Mouse (Mus musculus) heart, adult 2 months (tissue): ENCODE results near the gene Zbtb7b. TPM values are rescaled to one million over a fixed set of nuclear protein-coding genes. Genes with fewer than 3 reads are reported as not detected.

Experiments
- DNase-seq, 2 experiments: peaks; one replicate each; pipeline ENCODE4 v3.0.0; 2021
- H3K27ac ChIP-seq: fragments of 200-600 bp; 2 replicates; pipeline ENCODE4 v1.8.1; 2022
- H3K27me3 ChIP-seq: fragments of 200-500 bp; 2 replicates; pipeline ENCODE4 v1.6.1; 2012; ENCODE audit warnings: mild to moderate bottlenecking, low read length, inconsistent platforms, mixed read lengths; ENCODE audit not compliant: control insufficient read depth, insufficient read depth
- H3K36me3 ChIP-seq: fragments of 200-500 bp; 2 replicates; pipeline ENCODE4 v1.6.1; 2012; ENCODE audit warnings: low read length, inconsistent platforms; ENCODE audit not compliant: control insufficient read depth, insufficient read depth
- H3K4me1 ChIP-seq: fragments of 200-500 bp; 2 replicates; pipeline ENCODE4 v1.6.1; 2011; ENCODE audit warnings: low read length; ENCODE audit not compliant: control insufficient read depth, insufficient read depth
- H3K4me3 ChIP-seq: fragments of 200-600 bp; 2 replicates; pipeline ENCODE4 v1.8.1; 2022
- H3K79me2 ChIP-seq: fragments of 200-500 bp; replicated peaks from 2 replicates; pipeline ENCODE4 v1.6.1; 2012; ENCODE audit warnings: mild to moderate bottlenecking, inconsistent platforms, low read length, moderate library complexity, mixed read lengths; ENCODE audit not compliant: control insufficient read depth, insufficient read depth
- H3K9ac ChIP-seq: fragments of 200-500 bp; 2 replicates; pipeline ENCODE4 v1.6.1; 2012; ENCODE audit warnings: low read depth, mild to moderate bottlenecking, control low read depth, inconsistent platforms, low read length, mixed read lengths
- CTCF ChIP-seq: fragments of 200-600 bp; IDR thresholded peaks from 2 replicates; pipeline ENCODE4 v1.8.1; 2022; ENCODE audit warnings: antibody characterized with exemption, mild to moderate bottlenecking, moderate library complexity
- EP300 ChIP-seq: fragments of 200-500 bp; IDR thresholded peaks from 2 replicates; pipeline ENCODE4 v1.6.1; 2011; ENCODE audit warnings: low read depth, low read length, control low read depth; ENCODE audit not compliant: insufficient read depth
- POLR2A ChIP-seq: fragments of 200-500 bp; IDR thresholded peaks from 2 replicates; pipeline ENCODE4 v1.6.1; 2011; ENCODE audit warnings: mild to moderate bottlenecking, low read depth, low read length, control low read depth; ENCODE audit not compliant: insufficient read depth
- WGBS: fragments of 180-500 bp; shearing (Covaris S2); methylation state at CpG from one replicate; pipeline ENCODE4 v1.1.7; 2018; 5-methylcytosine and 5-hydroxymethylcytosine counted together
- intact Hi-C: fragments of 180-260 bp; cut with DNase I; formaldehyde crosslinking; loops from one replicate; pipeline ENCODE4 v1.15.1; 2025
- polyA plus RNA-seq: library from polyadenylated mRNA; depleted of rRNA; stranded (reverse); fragments of >200 nt; gene quantifications from 2 replicates; pipeline ENCODE4 v1.2.3, GENCODE M21; 2012
- total RNA-seq, 2 experiments: library from RNA; stranded (reverse); gene quantifications; 2 replicates each; pipeline ENCODE4 v1.2.3; 2021

Zbtb7b gene
- total and polyA plus RNA-seq, 3 experiments = 20.5 to 23.4 (median 21.5) TPM

DNA sequence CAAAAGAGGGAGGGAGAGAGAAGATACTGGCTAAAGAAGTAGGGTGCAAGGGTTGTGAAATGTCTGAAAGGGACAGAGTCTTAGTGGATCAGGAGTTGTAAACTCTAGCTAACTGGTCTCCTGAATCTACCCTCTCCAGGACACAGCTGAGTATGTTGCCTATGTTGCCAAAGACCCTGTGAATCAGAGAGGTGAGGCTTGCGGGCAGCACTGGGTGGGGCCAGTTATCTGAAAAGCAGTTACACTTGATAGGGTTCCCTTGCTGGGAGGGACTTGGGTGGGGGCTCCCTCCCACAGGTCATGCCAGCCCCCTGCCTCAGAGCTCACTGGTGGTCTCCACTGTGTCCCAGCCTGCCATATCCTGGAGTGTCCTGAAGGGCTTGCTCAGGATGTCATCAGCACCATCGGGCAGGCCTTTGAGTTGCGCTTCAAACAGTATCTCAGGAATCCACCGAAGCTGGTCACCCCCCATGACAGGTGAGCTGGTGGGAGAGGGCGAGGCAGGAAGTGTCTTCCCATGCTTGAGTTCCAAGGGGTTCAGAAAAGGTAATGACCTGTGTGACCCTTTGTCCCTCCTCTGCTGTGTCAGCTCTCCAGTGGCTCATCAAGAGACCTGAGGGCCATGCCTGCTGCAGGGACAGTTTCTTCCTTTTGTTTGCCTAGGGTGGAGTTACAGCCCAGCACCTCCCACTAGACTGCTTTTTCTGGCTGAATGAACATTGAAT, 30.0 kb upstream of the Zbtb7b start:
- H3K4me1 ChIP-seq = peaks cover 6% of the 10 kb centered on the region
- intact Hi-C loops = no loop called here
- H3K27me3 ChIP-seq = no peaks in the 10 kb centered on the region
- no peaks in the 10 kb centered on the region; the same call in 1 of the 2 replicates for H3K79me2 ChIP-seq
- no peak overlapping the region for H3K9ac ChIP-seq
- H3K4me3 ChIP-seq = no peak overlapping the region
- DNase-seq = no peak
- H3K27ac ChIP-seq = no peak overlapping the region
- TF ChIP-seq EP300 (no peak), POLR2A (no peak), CTCF (no peak)
- H3K36me3 ChIP-seq = no peaks in the 10 kb centered on the region
- 83% methylated on average over 5 of the region's 5 CpGs for WGBS

DNA sequence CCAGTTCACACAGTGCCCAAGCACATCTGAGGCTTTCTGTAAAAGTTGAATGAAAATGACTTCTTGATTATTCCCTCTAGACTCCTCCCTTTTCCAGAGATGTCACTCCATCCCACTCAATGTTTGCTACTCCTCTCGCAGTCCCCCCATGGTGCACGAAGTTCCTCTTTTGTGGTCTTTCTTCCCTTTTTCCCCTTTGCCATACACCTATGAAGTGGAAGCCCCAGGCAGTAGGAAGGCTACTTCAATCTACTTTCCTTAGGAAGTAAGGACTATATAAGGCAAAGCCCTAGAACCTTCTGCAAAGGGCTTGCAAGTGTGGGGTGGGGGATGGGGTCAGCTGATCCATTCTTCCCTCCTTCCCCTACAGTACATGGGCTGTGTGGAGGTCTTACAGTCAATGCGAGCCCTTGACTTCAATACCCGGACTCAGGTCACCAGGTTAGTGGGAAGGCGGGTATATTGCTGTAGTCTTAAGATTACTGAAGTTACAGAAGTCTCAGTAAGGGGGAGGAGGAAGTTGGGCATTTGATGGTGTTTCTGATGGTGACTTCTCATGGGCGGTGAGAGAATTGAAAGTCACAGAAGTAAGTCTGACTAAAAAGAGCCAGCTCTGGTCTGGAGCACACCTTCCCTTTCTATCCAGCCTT, 28.1 kb upstream of the Zbtb7b start:
- intact Hi-C loops = no loop called here
- Histone ChIP-seq H3K4me1 (peaks cover 8% of the 10 kb centered on the region), H3K27ac (no peak overlapping the region), H3K27me3 (no peaks in the 10 kb centered on the region), H3K36me3 (no peaks in the 10 kb centered on the region), H3K4me3 (no peak overlapping the region), H3K9ac (no peak overlapping the region), H3K79me2 (no peaks in the 10 kb centered on the region; the same call in 1 of the 2 replicates)
- WGBS = 56% methylated on average over 6 of the region's 6 CpGs
- no peak for DNase-seq
- TF ChIP-seq CTCF = no peak
- TF ChIP-seq POLR2A = no peak
- no peak for TF ChIP-seq EP300

DNA sequence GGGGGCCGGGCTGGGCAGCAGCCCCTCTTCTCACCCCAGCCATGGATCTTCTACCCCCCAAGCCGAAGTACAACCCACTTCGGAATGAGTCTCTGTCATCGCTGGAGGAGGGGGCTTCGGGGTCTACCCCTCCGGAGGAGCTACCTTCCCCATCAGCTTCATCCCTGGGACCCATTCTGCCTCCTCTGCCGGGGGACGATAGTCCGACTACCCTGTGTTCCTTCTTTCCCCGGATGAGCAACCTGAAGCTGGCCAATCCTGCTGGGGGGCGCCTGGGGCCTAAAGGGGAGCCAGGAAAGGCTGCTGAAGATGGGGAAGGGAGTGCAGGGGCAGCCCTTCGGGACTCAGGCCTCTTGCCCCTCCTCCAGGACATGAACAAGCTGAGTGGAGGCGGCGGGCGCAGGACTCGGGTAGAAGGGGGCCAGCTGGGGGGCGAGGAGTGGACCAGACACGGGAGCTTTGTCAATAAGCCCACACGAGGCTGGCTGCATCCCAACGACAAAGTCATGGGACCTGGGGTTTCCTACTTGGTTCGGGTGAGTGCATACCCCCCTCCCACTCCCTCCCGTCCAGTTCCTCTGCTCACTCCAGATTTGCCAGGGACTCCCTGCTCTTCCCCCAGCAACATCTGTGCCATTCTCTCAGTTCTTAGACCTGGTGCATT, 27.4 kb upstream of the Zbtb7b start:
- TF ChIP-seq EP300 (no peak), CTCF (no peak), POLR2A (no peak)
- H3K36me3 ChIP-seq = no peaks in the 10 kb centered on the region
- peak in 1 of 2 experiments; percentile 45 for DNase-seq
- 16% methylated on average over 22 of the region's 22 CpGs for WGBS
- H3K9ac ChIP-seq = peak overlapping the region; percentile 59
- intact Hi-C loops = no loop called here
- no peaks in the 10 kb centered on the region for H3K27me3 ChIP-seq
- H3K27ac ChIP-seq = peak overlapping the region; percentile 80
- H3K4me1 ChIP-seq = peaks cover 8% of the 10 kb centered on the region
- H3K79me2 ChIP-seq = no peaks in the 10 kb centered on the region; the same call in 1 of the 2 replicates
- peak overlapping the region; percentile 41 for H3K4me3 ChIP-seq

DNA sequence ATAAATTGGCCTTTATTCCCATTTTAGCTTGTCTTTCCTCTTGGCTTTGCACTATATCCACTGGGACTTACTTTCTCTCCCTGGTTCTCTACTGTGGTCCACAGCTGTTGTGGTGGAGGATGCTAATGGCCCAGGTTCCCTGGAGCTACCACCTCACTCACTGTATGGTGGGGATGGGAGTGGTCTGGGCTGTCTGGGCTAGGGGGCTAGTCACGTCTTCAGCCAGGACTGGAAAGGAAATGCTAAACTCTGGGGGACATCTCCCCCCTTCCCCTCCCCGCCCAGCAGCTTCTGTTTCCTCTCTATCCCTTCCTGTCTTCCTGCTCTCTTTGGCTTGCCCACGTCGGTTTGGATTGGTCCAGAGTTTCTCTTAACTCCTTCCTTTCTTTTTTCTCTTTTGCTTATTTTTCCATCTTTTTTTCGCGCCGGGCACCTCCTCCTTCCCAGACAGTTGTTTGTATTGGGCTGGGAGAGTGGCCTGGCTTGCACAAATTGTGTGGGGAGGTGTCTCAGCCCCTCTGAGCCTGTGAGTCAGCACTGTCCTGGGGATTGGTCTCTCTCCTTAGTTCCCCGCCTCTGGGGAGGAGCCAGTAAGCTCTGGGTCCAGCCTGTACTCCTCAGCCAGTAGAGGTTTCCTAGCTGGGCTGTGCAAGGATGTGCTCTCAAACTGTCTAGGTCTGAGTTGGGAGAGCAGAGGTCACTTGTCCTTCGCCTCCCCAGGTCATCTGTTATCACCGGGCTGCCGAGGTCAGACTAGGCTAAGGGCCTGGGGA, 26.6 kb upstream of the Zbtb7b start:
- H3K36me3 ChIP-seq = no peaks in the 10 kb centered on the region
- H3K27me3 ChIP-seq = no peaks in the 10 kb centered on the region
- 12% methylated on average over 11 of the region's 11 CpGs for WGBS
- peaks cover 8% of the 10 kb centered on the region for H3K4me1 ChIP-seq
- peaks cover 2% of the 10 kb centered on the region; the same call in 1 of the 2 replicates for H3K79me2 ChIP-seq
- peak overlapping the region; percentile 59 for H3K9ac ChIP-seq
- H3K27ac ChIP-seq = peak overlapping the region; percentile 80
- H3K4me3 ChIP-seq = peak overlapping the region; percentile 41
- intact Hi-C loops = no loop called here
- DNase-seq = peak; percentile 84 to 90
- TF ChIP-seq CTCF (no peak), POLR2A (peak; percentile 93), EP300 (0 out of 2 replicates have a peak, but pooled peaks have one; percentile 28)

DNA sequence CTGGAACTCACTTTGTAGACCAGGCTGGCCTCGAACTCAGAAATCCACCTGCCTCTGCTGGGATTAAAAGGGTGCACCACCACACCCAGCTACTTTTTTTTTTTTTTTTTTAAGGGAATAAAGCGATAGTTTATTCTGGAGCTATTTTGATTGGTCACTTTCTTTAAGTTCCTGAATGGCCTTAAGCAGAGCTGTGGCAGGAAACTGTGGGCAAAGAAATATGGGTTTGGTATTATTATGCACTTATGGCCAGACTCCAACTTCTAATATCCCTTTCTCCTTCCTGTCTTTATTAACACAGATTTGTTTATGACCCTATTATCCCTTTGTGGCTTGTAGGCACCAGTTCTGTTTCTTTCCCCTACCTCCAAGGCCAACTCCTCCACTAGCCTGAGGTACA, 25.8 kb upstream of the Zbtb7b start:
- Histone ChIP-seq H3K4me1 (peaks cover 8% of the 10 kb centered on the region), H3K79me2 (peaks cover 2% of the 10 kb centered on the region; the same call in 1 of the 2 replicates), H3K27ac (peak overlapping the region; percentile 80), H3K9ac (no peak overlapping the region), H3K36me3 (no peaks in the 10 kb centered on the region), H3K4me3 (no peak overlapping the region), H3K27me3 (no peaks in the 10 kb centered on the region)
- TF ChIP-seq EP300 (no peak), POLR2A (no peak), CTCF (no peak)
- DNase-seq = no peak
- WGBS = 29% methylated on average over 2 of the region's 2 CpGs
- intact Hi-C loops = no loop called here
